Mouse (Mus musculus): ENCODE data around the gene Smcr8. TPM values are rescaled to one million over a fixed set of nuclear protein-coding genes. Genes with fewer than 3 reads are reported as not detected.
A peak's percentile ranks its signal among the peaks of the same experiment; 100 is the strongest.

The Smcr8 gene
- 19.9 TPM for polyA plus RNA-seq (2021)

DNA sequence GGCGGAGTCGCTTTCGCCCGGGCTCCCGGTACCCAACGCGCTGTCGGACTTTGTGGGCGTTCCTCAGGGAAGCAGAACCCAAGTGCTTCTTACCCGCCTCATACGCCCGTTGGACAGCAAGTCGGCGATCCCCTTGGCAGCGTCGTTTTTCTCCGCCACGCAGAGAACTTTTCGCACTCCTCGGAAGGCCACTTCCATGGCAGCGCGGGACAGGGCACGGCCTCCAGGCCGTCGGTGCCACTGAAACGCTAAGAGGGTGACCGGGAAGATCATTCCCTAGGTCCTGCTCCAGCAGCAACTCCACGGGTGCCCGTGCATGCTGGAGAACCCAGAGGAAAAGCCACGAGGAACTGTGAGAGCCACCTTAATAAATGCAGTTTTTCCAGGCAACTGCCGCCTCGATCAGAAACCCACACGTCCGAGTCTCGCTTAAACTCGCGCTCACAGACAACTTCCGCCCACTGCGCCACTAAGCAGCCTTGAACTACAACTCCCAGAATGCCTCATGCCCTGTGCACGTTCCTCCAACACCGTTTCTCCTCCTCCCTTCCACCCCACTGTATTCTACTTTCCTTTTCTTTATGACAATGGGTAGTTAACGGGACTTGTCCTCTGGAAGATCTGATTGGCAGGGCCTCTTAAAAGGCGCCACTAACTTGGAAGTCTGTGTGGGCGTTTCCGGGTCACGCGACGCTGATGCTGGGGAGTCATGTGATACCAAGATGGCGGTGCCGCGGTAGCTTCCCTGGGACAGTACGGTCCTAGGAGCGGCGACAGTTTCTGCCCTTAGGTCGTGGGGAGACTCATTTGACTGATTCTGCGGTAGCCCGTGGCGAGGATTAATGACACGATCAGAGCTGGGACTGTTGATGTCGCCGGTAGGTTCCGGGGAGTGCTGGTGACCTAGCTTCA lies at the start of gene Smcr8, which contains the start of gene Top3a:
TSS of gene Smcr8 (plus strand) at position 696 of the 912 bp plus-strand sequence.
TSS of gene Top3a (minus strand) at position 537 of the 912 bp plus-strand sequence.
- no peak for TF ChIP-seq CTCF (IDR thresholded peaks at IDR 0.05)
- ChIA-PET POLR2A (interaction anchor here (0.7 to 1.4 kb wide), 4 partner anchors 10 to 72 kb away, joined by 3 read pairs; partner anchors contain the start of gene Shmt1), CTCF (interaction anchor here (1.0 kb wide), 1 partner anchor 34 kb away, joined by 3 read pairs; the partner anchor contains the start of gene Shmt1)
- ATAC-seq (peak; percentile 83), DNase-seq (ENCODE audit: low read depth, low spot score) (peak; percentile 77)
- no peaks in the 10 kb centered on the region for H3K27me3 ChIP-seq
- in situ Hi-C loops (cut with MboI; ENCODE audit: low pct_unique_long_range_greater_than_20kb) = loop anchor here (5.0 kb wide), 1 partner anchor 80 kb away; the partner anchor contains the start of gene Llgl1

GRCm38 (mm10) chr11:60728260-60728761 lies 49.0 kb upstream of the Smcr8 start, which contains the start of gene Mief2:
Gene Mief2 (plus strand): TSS chr11:60728398.
- ATAC-seq (peak; percentile 77), DNase-seq (ENCODE audit: low read depth, low spot score) (peak; percentile 81)
- in situ Hi-C loops (cut with MboI; ENCODE audit: low pct_unique_long_range_greater_than_20kb) = loop anchor here (10.0 kb wide), 1 partner anchor 106 kb away; the partner anchor contains the start of gene Dhrs7b
- no peaks in the 10 kb centered on the region for H3K27me3 ChIP-seq
- CTCF ChIA-PET = interaction anchor here (1.1 to 2.0 kb wide), 4 partner anchors 10 to 29 kb away, joined by 5 to 8 read pairs (median 6); partner anchors contain the start of gene Llgl1
- POLR2A ChIA-PET = interaction anchor here (1.0 kb wide), 1 partner anchor 24 kb away, joined by 6 read pairs; no protein-coding TSS in a partner anchor
- TF ChIP-seq CTCF (IDR thresholded peaks at IDR 0.05) = no peak

DNA sequence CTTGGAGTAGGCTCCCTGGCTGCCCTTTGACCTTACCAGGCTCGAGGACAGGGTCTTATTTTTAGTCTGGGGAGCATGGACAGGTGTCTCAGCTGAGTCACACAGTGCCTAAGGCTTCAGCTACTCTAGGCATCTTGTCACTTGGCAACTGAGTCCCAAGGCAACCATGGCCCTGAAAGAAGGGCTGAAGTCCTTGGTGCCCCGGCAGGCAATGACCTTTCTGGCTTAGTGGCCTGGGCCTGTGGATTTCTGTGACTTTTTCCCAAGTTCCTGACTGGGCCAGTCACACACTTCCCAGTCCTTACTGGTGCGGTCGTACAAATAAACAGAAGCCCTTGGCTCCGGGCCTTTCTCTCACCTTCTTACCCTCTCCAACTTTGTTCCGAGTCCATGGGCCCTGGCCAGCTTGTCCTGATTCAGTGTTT lies 48.1 kb upstream of the Smcr8 start:
- in situ Hi-C loops (cut with MboI; ENCODE audit: low pct_unique_long_range_greater_than_20kb) = loop anchor here (10.0 kb wide), 1 partner anchor 106 kb away; the partner anchor contains the start of gene Dhrs7b
- ChIA-PET CTCF (interaction anchor here (1.0 to 2.0 kb wide), 2 partner anchors 11 to 42 kb away, joined by 4 to 8 read pairs; no protein-coding TSS in a partner anchor), POLR2A (interaction anchor here (0.6 kb wide), 1 partner anchor 487 kb away, joined by 3 read pairs; no protein-coding TSS in a partner anchor)
- no peaks in the 10 kb centered on the region for H3K27me3 ChIP-seq
- no peak for DNase-seq (ENCODE audit: low read depth, low spot score)
- no peak for ATAC-seq
- TF ChIP-seq CTCF (IDR thresholded peaks at IDR 0.05) = no peak

GRCm38 (mm10) chr11:60730169-60730568 lies 47.2 kb upstream of the Smcr8 start:
- ChIA-PET POLR2A (no interaction called here), CTCF (no interaction called here)
- no peak for TF ChIP-seq CTCF (IDR thresholded peaks at IDR 0.05)
- in situ Hi-C loops (cut with MboI; ENCODE audit: low pct_unique_long_range_greater_than_20kb) = no loop called here
- no peaks in the 10 kb centered on the region for H3K27me3 ChIP-seq
- no peak for DNase-seq (ENCODE audit: low read depth, low spot score)
- ATAC-seq = no peak

DNA sequence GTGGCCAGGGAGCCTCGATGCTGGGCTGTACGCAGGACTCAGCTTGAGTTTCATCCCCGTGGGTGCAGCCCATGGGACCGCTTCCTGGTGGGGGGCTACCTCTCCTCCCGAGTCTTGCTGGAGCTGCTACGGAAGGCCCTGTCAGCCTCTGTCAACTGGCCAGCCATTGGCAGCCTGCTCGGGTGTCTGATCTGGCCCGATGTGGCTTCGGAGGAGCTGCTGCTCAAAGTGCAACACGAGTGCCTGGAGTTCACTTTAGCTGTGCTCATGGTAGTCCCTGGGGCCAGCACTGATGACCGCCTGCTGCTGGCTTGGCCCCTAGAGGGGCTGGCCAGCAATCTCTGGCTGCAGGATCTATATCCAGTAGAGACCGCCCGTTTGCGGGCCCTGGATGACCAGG lies 46.1 kb upstream of the Smcr8 start:
- H3K27me3 ChIP-seq = no peaks in the 10 kb centered on the region
- DNase-seq (ENCODE audit: low read depth, low spot score) = no peak
- in situ Hi-C loops (cut with MboI; ENCODE audit: low pct_unique_long_range_greater_than_20kb) = no loop called here
- CTCF ChIA-PET = no interaction called here
- no peak for TF ChIP-seq CTCF (IDR thresholded peaks at IDR 0.05)
- ATAC-seq = no peak
- POLR2A ChIA-PET = no interaction called here

DNA sequence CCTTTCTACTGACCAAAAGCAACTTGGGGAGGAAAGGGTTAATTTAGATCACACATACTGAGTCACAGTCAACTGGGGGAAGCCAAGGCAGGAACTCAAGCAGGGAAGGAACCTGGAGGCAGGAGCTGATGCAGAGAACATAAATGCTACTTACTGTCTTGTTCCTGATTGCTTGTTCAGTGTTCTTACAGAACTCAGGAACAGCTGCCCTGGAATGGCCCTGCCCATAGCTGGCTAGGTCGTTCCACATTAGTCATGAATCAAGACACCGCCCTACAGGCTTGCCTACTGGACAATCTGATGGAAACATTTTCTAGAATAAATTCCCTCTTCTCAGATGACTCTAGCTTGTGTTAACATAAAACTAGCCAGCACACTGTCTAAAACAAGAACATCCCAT lies 43.1 kb upstream of the Smcr8 start:
- no peak for TF ChIP-seq CTCF (IDR thresholded peaks at IDR 0.05)
- DNase-seq (ENCODE audit: low read depth, low spot score) (no peak), ATAC-seq (no peak)
- in situ Hi-C loops (cut with MboI; ENCODE audit: low pct_unique_long_range_greater_than_20kb) = no loop called here
- ChIA-PET POLR2A (interaction anchor here (1.7 kb wide), 1 partner anchor 28 kb away, joined by 4 read pairs; no protein-coding TSS in a partner anchor), CTCF (interaction anchor here (0.9 kb wide), 2 partner anchors 10 to 18 kb away, joined by 3 to 4 read pairs; no protein-coding TSS in a partner anchor)
- no peaks in the 10 kb centered on the region for H3K27me3 ChIP-seq

GRCm38 (mm10) chr11:60735191-60735590 lies 42.1 kb upstream of the Smcr8 start:
- in situ Hi-C loops (cut with MboI; ENCODE audit: low pct_unique_long_range_greater_than_20kb) = no loop called here
- H3K27me3 ChIP-seq = no peaks in the 10 kb centered on the region
- DNase-seq (ENCODE audit: low read depth, low spot score) (no peak), ATAC-seq (no peak)
- CTCF ChIA-PET = interaction anchor here (0.7 kb wide), 1 partner anchor 92 kb away, joined by 4 read pairs; no protein-coding TSS in a partner anchor
- POLR2A ChIA-PET = interaction anchor here (1.7 kb wide), 1 partner anchor 27 kb away, joined by 4 read pairs; no protein-coding TSS in a partner anchor
- TF ChIP-seq CTCF (IDR thresholded peaks at IDR 0.05) = no peak

DNA sequence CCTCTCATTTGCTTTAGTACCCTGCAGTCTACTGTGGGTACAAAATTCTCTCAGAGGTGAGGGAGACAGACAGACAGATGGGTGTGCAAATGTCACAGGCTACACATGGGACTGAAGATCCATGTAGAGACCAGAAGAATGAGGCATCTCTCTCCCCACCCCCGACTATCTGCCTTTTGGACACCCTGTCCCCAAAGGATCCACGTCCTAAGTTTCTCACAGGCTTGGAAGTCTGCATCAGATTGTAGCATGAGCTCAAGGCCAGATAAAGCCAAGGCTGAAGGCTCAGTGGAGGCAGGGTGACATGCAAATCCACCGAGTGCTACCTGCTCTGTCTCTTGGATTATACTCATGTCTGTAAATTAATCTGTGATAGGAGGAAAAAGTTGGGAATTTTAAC lies 40.8 kb upstream of the Smcr8 start:
- TF ChIP-seq CTCF (IDR thresholded peaks at IDR 0.05) = no peak
- DNase-seq (ENCODE audit: low read depth, low spot score) (no peak), ATAC-seq (no peak)
- ChIA-PET POLR2A (interaction anchor here (1.2 kb wide), 1 partner anchor 20 kb away, joined by 3 read pairs; no protein-coding TSS in a partner anchor), CTCF (no interaction called here)
- no peaks in the 10 kb centered on the region for H3K27me3 ChIP-seq
- in situ Hi-C loops (cut with MboI; ENCODE audit: low pct_unique_long_range_greater_than_20kb) = no loop called here

- CTCF ChIA-PET = no interaction called here
- in situ Hi-C loops (cut with MboI; ENCODE audit: low pct_unique_long_range_greater_than_20kb) = no loop called here
- no peak for ATAC-seq
- no peaks in the 10 kb centered on the region for H3K27me3 ChIP-seq
- POLR2A ChIA-PET = no interaction called here
- DNase-seq (ENCODE audit: low read depth, low spot score) = no peak
- TF ChIP-seq CTCF (IDR thresholded peaks at IDR 0.05) = no peak
Observed at GRCm38 (mm10) chr11:60737450-60737849, 39.9 kb upstream of the Smcr8 start.

DNA sequence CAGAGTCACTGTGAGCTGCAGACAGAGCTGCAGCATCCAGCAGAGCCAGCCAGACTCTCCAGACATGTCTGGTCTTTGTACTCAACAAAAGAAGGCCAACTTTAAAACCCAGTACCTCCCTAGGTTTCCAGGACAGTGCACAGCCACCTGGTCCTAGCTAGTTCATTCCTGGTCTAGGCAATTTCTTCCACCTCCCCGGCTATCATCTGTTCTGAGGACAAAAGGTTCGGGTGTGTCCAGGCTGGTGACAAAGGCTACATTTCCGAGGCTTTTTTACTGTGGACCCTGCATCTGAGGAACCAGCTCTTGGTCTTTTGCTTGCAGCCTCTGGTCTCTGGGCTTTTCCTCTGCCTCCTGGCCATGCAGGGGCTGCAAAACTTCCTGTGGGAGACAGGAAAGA lies 37.0 kb upstream of the Smcr8 start:
- H3K27me3 ChIP-seq = no peaks in the 10 kb centered on the region
- no peak for TF ChIP-seq CTCF (IDR thresholded peaks at IDR 0.05)
- DNase-seq (ENCODE audit: low read depth, low spot score) = no peak
- in situ Hi-C loops (cut with MboI; ENCODE audit: low pct_unique_long_range_greater_than_20kb) = no loop called here
- no peak for ATAC-seq
- ChIA-PET POLR2A (interaction anchor here (0.5 kb wide), 1 partner anchor 33 kb away, joined by 4 read pairs; no protein-coding TSS in a partner anchor), CTCF (no interaction called here)

Measured in Patski (cell line).